Mouse (Mus musculus): Measurements from ENCODE around the gene Vps13a.

The Vps13a gene

DNA sequence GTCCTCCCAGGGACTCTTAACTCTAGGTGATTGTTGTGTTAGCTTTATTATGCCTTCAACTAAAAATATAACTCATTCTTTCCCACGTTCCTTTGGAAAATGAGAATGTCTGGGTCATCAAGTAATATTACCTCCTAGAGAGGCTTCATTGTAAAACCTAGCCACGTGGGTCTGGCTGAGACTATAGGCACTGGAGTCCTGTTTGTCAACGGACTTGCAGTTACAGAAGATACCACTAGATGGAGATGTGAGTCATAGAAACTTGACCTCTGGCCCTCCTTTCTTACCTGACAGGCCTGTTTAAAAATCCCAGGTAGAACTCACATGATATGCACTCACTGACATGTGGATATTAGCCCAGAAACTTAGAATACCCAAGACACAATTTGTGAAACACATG lies 195.4 kb downstream of the Vps13a start:
- H3K4me1 ChIP-seq (replicated peaks; ENCODE audit: low read depth, low read length), result 0 out of 2 replicates have a peak, but pooled peaks cover 3% of the 10 kb centered on the region
- H3K27me3 ChIP-seq (ENCODE audit: insufficient read depth, low read length), result peaks cover 12% of the 10 kb centered on the region; the same call in 1 of the 2 replicates
- TF ChIP-seq CTCF (conservative IDR thresholded peaks at IDR 0.05; ENCODE audit: low read length) (peak; percentile 84), NANOG (IDR thresholded peaks at IDR 0.05; ENCODE audit: borderline replicate concordance, low read length) (no peak), POU5F1 (IDR thresholded peaks at IDR 0.05; ENCODE audit: borderline replicate concordance, low read length) (no peak)
- no peaks in the 10 kb centered on the region for H3K9me3 ChIP-seq (ENCODE audit: low read length)
- H3K4me3 ChIP-seq (replicated peaks; ENCODE audit: low read length), result no peak overlapping the region
- H3K36me3 ChIP-seq (ENCODE audit: insufficient read depth, low read length), result no peaks in the 10 kb centered on the region

GRCm38 (mm10) chr19:16584546-16584945 lies 196.2 kb downstream of the Vps13a start:
- H3K9me3 ChIP-seq (ENCODE audit: low read length), result no peaks in the 10 kb centered on the region

GRCm38 (mm10) chr19:16580501-16580900 lies 200.2 kb downstream of the Vps13a start:
- no peaks in the 10 kb centered on the region for H3K36me3 ChIP-seq (ENCODE audit: insufficient read depth, low read length)
- H3K4me1 ChIP-seq (replicated peaks; ENCODE audit: low read depth, low read length), result peaks cover 5% of the 10 kb centered on the region
- no peak overlapping the region for H3K4me3 ChIP-seq (replicated peaks; ENCODE audit: low read length)
- peaks cover 12% of the 10 kb centered on the region; the same call in 1 of the 2 replicates for H3K27me3 ChIP-seq (ENCODE audit: insufficient read depth, low read length)
- TF ChIP-seq CTCF (conservative IDR thresholded peaks at IDR 0.05; ENCODE audit: low read length) (no peak), POU5F1 (IDR thresholded peaks at IDR 0.05; ENCODE audit: borderline replicate concordance, low read length) (no peak), NANOG (IDR thresholded peaks at IDR 0.05; ENCODE audit: borderline replicate concordance, low read length) (no peak)
- no peaks in the 10 kb centered on the region for H3K9me3 ChIP-seq (ENCODE audit: low read length)

More at GRCm38 (mm10) chr19:16584546-16584945, 196.2 kb downstream of the Vps13a start:
- no peaks in the 10 kb centered on the region for H3K36me3 ChIP-seq (ENCODE audit: insufficient read depth, low read length)
- H3K27me3 ChIP-seq (ENCODE audit: insufficient read depth, low read length), result peaks cover 12% of the 10 kb centered on the region; the same call in 1 of the 2 replicates
- TF ChIP-seq CTCF (conservative IDR thresholded peaks at IDR 0.05; ENCODE audit: low read length), result no peak
- TF ChIP-seq NANOG (IDR thresholded peaks at IDR 0.05; ENCODE audit: borderline replicate concordance, low read length), result no peak
- no peak for TF ChIP-seq POU5F1 (IDR thresholded peaks at IDR 0.05; ENCODE audit: borderline replicate concordance, low read length)
- H3K4me3 ChIP-seq (replicated peaks; ENCODE audit: low read length), result no peak overlapping the region
- H3K4me1 ChIP-seq (replicated peaks; ENCODE audit: low read depth, low read length), result 0 out of 2 replicates have a peak, but pooled peaks cover 3% of the 10 kb centered on the region

DNA sequence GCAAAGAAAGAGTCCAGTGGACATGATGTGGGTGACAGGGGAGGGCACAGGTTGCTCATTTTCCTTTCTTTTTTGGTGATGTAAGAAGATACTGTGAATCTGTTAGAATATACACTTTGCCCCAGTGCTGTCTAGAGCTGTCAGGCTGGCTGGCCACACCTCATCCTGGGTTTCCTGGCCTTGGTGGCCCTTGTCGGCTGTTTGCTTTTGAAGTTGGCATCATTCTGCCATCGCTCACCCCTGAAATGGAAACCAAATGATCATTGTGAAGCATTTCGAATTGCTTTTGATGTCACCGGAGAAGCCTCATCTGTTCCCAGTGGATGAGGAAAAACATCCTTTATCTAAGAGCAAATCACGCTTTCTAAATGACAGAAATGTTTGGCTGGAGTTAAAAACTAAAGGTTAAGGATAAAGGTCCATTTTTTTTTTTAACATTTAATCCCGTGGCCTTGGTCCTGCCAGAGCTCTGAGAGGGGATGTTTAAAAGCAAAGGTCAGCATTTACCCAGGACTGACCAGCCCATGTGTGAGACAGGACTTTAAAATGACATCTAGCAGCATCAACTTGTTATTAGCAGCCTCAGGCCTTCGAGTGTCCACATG lies 201.0 kb downstream of the Vps13a start:
- H3K27me3 ChIP-seq (ENCODE audit: insufficient read depth, low read length), result 0 out of 2 replicates have a peak, but pooled peaks cover 8% of the 10 kb centered on the region
- H3K4me3 ChIP-seq (replicated peaks; ENCODE audit: low read length), result no peak overlapping the region
- H3K9me3 ChIP-seq (ENCODE audit: low read length), result no peaks in the 10 kb centered on the region
- H3K4me1 ChIP-seq (replicated peaks; ENCODE audit: low read depth, low read length), result peaks cover 5% of the 10 kb centered on the region
- TF ChIP-seq POU5F1 (IDR thresholded peaks at IDR 0.05; ENCODE audit: borderline replicate concordance, low read length), result no peak
- no peak for TF ChIP-seq CTCF (conservative IDR thresholded peaks at IDR 0.05; ENCODE audit: low read length)
- TF ChIP-seq NANOG (IDR thresholded peaks at IDR 0.05; ENCODE audit: borderline replicate concordance, low read length), result no peak
- no peaks in the 10 kb centered on the region for H3K36me3 ChIP-seq (ENCODE audit: insufficient read depth, low read length)

DNA sequence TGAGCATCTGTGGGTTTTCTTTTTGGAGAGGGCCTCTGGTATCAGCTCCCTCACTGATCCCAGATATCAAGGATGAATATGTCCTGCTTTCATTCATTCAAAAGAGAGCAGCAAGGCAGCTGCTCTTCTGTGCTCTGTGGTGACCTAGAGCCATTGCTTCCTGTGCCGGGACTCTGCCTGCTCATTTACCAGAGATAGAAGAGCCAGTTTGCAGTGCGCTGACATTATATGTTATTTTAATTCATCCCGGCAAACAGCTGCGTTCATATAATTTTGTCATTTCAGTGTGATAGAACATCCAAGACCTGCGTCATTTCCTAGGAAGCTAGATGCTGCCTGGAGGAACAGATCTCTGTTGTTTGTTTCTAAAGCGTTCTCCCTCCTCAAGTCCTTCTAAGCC lies 203.9 kb downstream of the Vps13a start:
- H3K9me3 ChIP-seq (ENCODE audit: low read length), result no peaks in the 10 kb centered on the region
- H3K4me1 ChIP-seq (replicated peaks; ENCODE audit: low read depth, low read length), result peaks cover 5% of the 10 kb centered on the region
- TF ChIP-seq POU5F1 (IDR thresholded peaks at IDR 0.05; ENCODE audit: borderline replicate concordance, low read length), result no peak
- no peak for TF ChIP-seq NANOG (IDR thresholded peaks at IDR 0.05; ENCODE audit: borderline replicate concordance, low read length)
- TF ChIP-seq CTCF (conservative IDR thresholded peaks at IDR 0.05; ENCODE audit: low read length), result no peak
- no peak overlapping the region for H3K4me3 ChIP-seq (replicated peaks; ENCODE audit: low read length)
- H3K36me3 ChIP-seq (ENCODE audit: insufficient read depth, low read length), result no peaks in the 10 kb centered on the region
- H3K27me3 ChIP-seq (ENCODE audit: insufficient read depth, low read length), result peaks cover 6% of the 10 kb centered on the region; the same call in 1 of the 2 replicates
